Mouse (Mus musculus) heart, postnatal 0 days (tissue): ENCODE data around the gene Gpi1.
"Not testable (repeated sequence)": the region's sequence is repeated elsewhere in the genome, so short reads cannot be mapped to it uniquely, and the experiment has no call there.

Source experiments
- CTCF ChIP-seq: IDR thresholded peaks from 2 replicates; pipeline ENCODE4 v1.5.1; 2016; ENCODE audit warnings: antibody characterized with exemption, control low read depth, low read depth
- EP300 ChIP-seq: IDR thresholded peaks from 2 replicates; pipeline ENCODE4 v1.6.1; 2016; ENCODE audit warnings: antibody characterized with exemption, low read depth

GRCm38 (mm10) chr7:34176241-34176640, 53.9 kb downstream of the Gpi1 start:
- TF ChIP-seq EP300, CTCF: not testable (repeated sequence)
